Mouse (Mus musculus) liver, adult 2 months (tissue): ENCODE results near the gene Ovol2.

ENCODE experiments used
- CTCF ChIP-seq: fragments of 200-500 bp; IDR thresholded peaks from 2 replicates; pipeline ENCODE4 v1.5.1; 2011; ENCODE audit warnings: low read depth, low read length, control low read depth
- POLR2A ChIP-seq: fragments of 200-500 bp; IDR thresholded peaks from 2 replicates; pipeline ENCODE4 v1.6.1; 2011; ENCODE audit warnings: low read length, control low read depth; ENCODE audit not compliant: insufficient read depth; ENCODE audit errors: extremely low read depth

- TF ChIP-seq POLR2A (no peak), CTCF (no peak)
These were observed 980 bp downstream of the Ovol2 start for GRCm38 (mm10) chr2:144330960-144331371.
